Mouse (Mus musculus) heart, adult 2 months (tissue): ENCODE measurements around the gene Litaf.

ENCODE experiments used
- CTCF ChIP-seq: fragments of 200-600 bp; IDR thresholded peaks from 2 replicates; pipeline ENCODE4 v1.8.1; 2022; ENCODE audit warnings: antibody characterized with exemption, mild to moderate bottlenecking, moderate library complexity
- EP300 ChIP-seq: fragments of 200-500 bp; IDR thresholded peaks from 2 replicates; pipeline ENCODE4 v1.6.1; 2011; ENCODE audit warnings: low read depth, low read length, control low read depth; ENCODE audit not compliant: insufficient read depth
- POLR2A ChIP-seq: fragments of 200-500 bp; IDR thresholded peaks from 2 replicates; pipeline ENCODE4 v1.6.1; 2011; ENCODE audit warnings: mild to moderate bottlenecking, low read depth, low read length, control low read depth; ENCODE audit not compliant: insufficient read depth

DNA sequence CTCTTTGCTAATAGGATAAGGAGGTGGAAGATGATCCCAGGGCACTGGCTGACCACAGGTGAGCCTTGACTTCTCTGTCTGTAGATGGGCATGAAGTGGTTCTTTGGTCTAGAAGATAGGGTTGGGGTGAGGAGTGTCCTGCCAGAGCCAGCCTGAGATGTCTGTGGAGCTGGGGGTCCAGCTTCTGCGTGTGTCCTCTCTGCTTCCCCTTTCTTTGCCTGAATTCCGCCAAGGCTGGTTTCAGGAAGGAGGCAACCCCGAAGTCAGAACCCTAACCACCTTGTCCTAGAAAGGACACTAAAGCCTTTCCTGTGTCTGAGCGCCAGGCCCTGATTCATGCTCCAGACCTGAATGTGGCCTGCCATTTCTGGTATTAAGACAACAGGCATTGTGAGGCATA, 54.0 kb downstream of the Litaf start:
- TF ChIP-seq CTCF (no peak), POLR2A (no peak), EP300 (no peak)
